In the genomic region with DNA sequence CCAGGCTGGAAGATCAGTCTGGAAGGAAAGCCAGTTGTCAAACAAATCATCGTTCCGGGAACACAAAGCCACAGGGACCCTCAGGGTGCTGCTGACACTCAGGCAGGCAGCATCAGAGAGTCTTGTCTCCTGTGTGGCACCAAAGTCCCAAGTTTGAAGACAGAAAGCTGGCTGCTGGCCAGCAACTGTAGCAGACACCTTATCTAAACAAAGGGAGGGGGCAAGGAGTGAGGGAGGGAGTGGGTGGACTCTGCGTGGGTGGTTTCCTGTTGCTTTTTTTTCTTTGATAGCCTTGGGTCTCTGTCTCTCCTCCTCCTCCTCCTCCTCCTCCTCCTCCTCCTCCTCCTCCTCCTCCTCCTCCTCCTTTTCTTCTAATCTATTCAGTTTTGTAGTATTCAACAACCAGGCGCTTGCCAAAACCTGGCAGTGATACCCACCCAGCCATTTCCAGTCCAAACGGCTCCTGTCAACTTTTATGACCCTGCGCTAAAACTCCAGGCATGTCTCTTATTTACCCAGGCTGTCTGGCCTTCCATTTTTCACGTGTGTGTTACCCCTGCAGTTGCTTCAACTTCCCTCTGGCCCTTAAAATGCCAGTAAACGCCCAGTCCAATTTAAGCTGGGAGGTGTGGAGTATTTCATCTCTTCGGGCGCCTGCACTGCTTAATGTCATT, we compare ENCODE assay signal across 11 mouse cellular contexts.
DNase-seq lines count a peak whose midpoint lies in the region; ATAC-seq and TF ChIP-seq lines count a peak whose summit lies in the region.
"Had no signal": no experiment of that assay in that cellular context is flagged by ENCODE, and none has a peak within 500 bp of the region (broad histone marks: within the 10 kb centered on the region; RNA-seq: fewer than 3 reads in every experiment).

No protein-coding gene starts in this region.

- no peaks in the 10 kb centered on the region for H3K36me3 ChIP-seq in kidney, embryonic 16.5 days (ENCODE audit: insufficient read depth, low read length)
- no peaks in the 10 kb centered on the region for H3K36me3 ChIP-seq in thymus, adult 2 months (ENCODE audit: control insufficient read depth, insufficient read depth, low read length)
- no peaks in the 10 kb centered on the region for H3K36me3 ChIP-seq in intestine, embryonic 15.5 days
- H3K36me3 ChIP-seq: embryonic facial prominence, embryonic 13.5 days; hindbrain, embryonic 15.5 days had no signal

- no peak for DNase-seq in kidney, adult 18-20 months
- peak; percentile 1 for DNase-seq in thymus, adult 2 months
- DNase-seq in thymus, postnatal 0 days (ENCODE audit: low spot score): no peak
- DNase-seq in gastrocnemius, postnatal 25 days: no peak
- DNase-seq: gastrocnemius, postnatal 14 days had no signal

- H3K27me3 ChIP-seq in kidney, embryonic 16.5 days (ENCODE audit: insufficient read depth, low read length): peaks cover 15% of the 10 kb centered on the region; the same call in 1 of the 2 replicates
- H3K27me3 ChIP-seq in thymus, adult 2 months (ENCODE audit: control insufficient read depth, insufficient read depth, low read length): no peaks in the 10 kb centered on the region
- peaks cover 3% of the 10 kb centered on the region; the same call in 1 of the 2 replicates for H3K27me3 ChIP-seq in intestine, embryonic 15.5 days (replicated peaks)

- H3K27ac ChIP-seq in kidney, embryonic 16.5 days (ENCODE audit: low read length): no peak overlapping the region
- H3K27ac ChIP-seq in thymus, adult 2 months (ENCODE audit: control insufficient read depth, insufficient read depth, low read length): no peak overlapping the region
- H3K27ac ChIP-seq in intestine, embryonic 15.5 days: no peak overlapping the region
- H3K27ac ChIP-seq: embryonic facial prominence, embryonic 13.5 days; hindbrain, embryonic 15.5 days had no signal

- H3K4me3 ChIP-seq in kidney, embryonic 16.5 days (ENCODE audit: low read length): no peak overlapping the region
- no peak overlapping the region for H3K4me3 ChIP-seq in thymus, adult 2 months (ENCODE audit: control insufficient read depth, insufficient read depth, low read length)
- H3K4me3 ChIP-seq in intestine, embryonic 15.5 days (replicated peaks): no peak overlapping the region
- H3K4me3 ChIP-seq: embryonic facial prominence, embryonic 13.5 days; hindbrain, embryonic 15.5 days; megakaryocyte, embryonic 14.5 days had no signal

- no peaks in the 10 kb centered on the region for H3K9me3 ChIP-seq in kidney, embryonic 16.5 days (ENCODE audit: low read length)
- no peaks in the 10 kb centered on the region for H3K9me3 ChIP-seq in intestine, embryonic 15.5 days
- H3K9me3 ChIP-seq: embryonic facial prominence, embryonic 13.5 days; hindbrain, embryonic 15.5 days; megakaryocyte, embryonic 14.5 days had no signal

- H3K9ac ChIP-seq in kidney, embryonic 16.5 days (replicated peaks; ENCODE audit: low read length): no peak overlapping the region
- H3K9ac ChIP-seq in intestine, embryonic 15.5 days: no peak overlapping the region
- H3K9ac ChIP-seq: embryonic facial prominence, embryonic 13.5 days; hindbrain, embryonic 15.5 days had no signal

- TF ChIP-seq POLR2A in thymus, adult 2 months (IDR thresholded peaks at IDR 0.05; ENCODE audit: control insufficient read depth, extremely low read depth, insufficient read depth, low read length, poor library complexity): no peak

- WGBS in kidney, embryonic 16.5 days: 29% methylated on average over 10 of the region's 10 CpGs
- whole genome bisulfite sequencing in thymus, adult 2 months: 42% methylated on average over 9 of the region's 10 CpGs
- WGBS in intestine, embryonic 15.5 days: 30% methylated on average over 10 of the region's 10 CpGs

- no peak overlapping the region for H3K4me2 ChIP-seq in kidney, embryonic 16.5 days (replicated peaks; ENCODE audit: low read depth, low read length)
- H3K4me2 ChIP-seq in intestine, embryonic 15.5 days (replicated peaks): no peak overlapping the region
- H3K4me2 ChIP-seq: embryonic facial prominence, embryonic 13.5 days; hindbrain, embryonic 15.5 days had no signal

- TF ChIP-seq CTCF in thymus, adult 2 months (IDR thresholded peaks at IDR 0.05; ENCODE audit: borderline replicate concordance, control insufficient read depth, extremely low read depth, insufficient read depth, low read length, poor library complexity): no peak

- peaks cover 19% of the 10 kb centered on the region for H3K4me1 ChIP-seq in kidney, embryonic 16.5 days (ENCODE audit: insufficient read depth, low read length)
- H3K4me1 ChIP-seq in thymus, adult 2 months (replicated peaks; ENCODE audit: control insufficient read depth, insufficient read depth, low read length): peaks cover 13% of the 10 kb centered on the region
- H3K4me1 ChIP-seq in intestine, embryonic 15.5 days (replicated peaks): 0 out of 2 replicates have a peak, but pooled peaks cover 5% of the 10 kb centered on the region
- H3K4me1 ChIP-seq: embryonic facial prominence, embryonic 13.5 days had no signal

- 0 out of 2 replicates have a peak, but pooled peaks have one; percentile 17 for ATAC-seq in kidney, embryonic 16.5 days (ENCODE audit: low FRiP score, low TSS enrichment)
- ATAC-seq in intestine, embryonic 15.5 days: peak; percentile 72
- no peak for ATAC-seq in erythroid progenitor cell, adult 5-6 weeks (replicated peaks; ENCODE audit: low FRiP score, poor library complexity, severe bottlenecking)
